Mouse (Mus musculus): ENCODE data around the gene Adh6b. TPM values are rescaled to one million over a fixed set of nuclear protein-coding genes. Genes with fewer than 3 reads are reported as not detected.

Adh6b gene
- polyA plus RNA-seq, 1 experiment from 2014 or later = not detected

DNA sequence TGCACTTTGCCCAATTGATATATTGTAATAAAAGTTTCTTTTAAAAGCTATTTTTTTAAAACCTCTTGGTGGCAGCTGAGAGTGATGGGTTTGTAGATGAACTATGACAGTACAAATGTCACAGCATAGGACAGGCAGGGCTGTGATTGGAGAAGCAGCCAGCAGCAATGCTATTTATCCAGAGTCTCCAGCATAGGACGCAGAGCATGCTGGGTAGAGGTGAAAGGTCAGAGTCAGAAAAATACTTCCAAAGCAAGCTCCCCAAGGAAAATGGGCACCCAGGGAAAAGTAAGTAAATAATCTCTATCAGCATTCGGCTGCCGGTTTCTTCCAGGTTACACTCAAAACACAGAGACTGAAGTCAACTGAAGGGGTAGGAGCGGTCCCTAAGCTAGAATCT is 32.3 kb downstream of the Adh6b start:
- H3K4me3 ChIP-seq (replicated peaks; ENCODE audit: low read depth, low read length) = no peak overlapping the region
- H3K9me3 ChIP-seq (ENCODE audit: control insufficient read depth, low read length) = no peaks in the 10 kb centered on the region
- ATAC-seq (ENCODE audit: low FRiP score, low TSS enrichment) (no peak), DNase-seq (no peak)
- H3K4me1 ChIP-seq (ENCODE audit: control insufficient read depth, insufficient read depth, low read length) = no peaks in the 10 kb centered on the region
- no peak overlapping the region for H3K27ac ChIP-seq (replicated peaks; ENCODE audit: low read depth, low read length)
- H3K27me3 ChIP-seq (ENCODE audit: control insufficient read depth, insufficient read depth, low read length) = no peaks in the 10 kb centered on the region
- 85% methylated on average over 4 of the region's 4 CpGs for WGBS
- no peaks in the 10 kb centered on the region for H3K36me3 ChIP-seq (ENCODE audit: control insufficient read depth, insufficient read depth, low read length)
- H3K4me2 ChIP-seq (ENCODE audit: low read length) = no peak overlapping the region
- no peak overlapping the region for H3K9ac ChIP-seq (replicated peaks; ENCODE audit: low read length)

DNA sequence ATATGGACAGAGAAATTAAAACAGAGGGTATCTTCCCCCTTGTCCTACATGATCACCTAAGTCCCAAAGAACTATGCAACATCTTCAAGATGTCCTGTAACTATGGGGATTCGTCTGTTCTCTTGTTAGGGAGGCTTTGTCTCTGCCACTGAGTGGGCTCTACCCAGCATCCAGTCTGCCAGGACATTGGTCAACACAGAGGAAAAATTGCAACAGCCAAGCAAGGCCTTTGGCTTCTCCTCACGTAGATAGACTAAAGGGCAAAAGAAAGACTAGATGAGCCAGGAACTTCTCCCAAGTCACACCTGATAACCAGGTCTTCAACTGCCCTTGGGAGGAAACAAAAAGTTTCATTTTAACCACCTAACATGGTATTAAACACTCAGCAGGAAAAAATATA is 33.6 kb downstream of the Adh6b start:
- Histone ChIP-seq H3K27ac (replicated peaks; ENCODE audit: low read depth, low read length) (no peak overlapping the region), H3K4me3 (replicated peaks; ENCODE audit: low read depth, low read length) (no peak overlapping the region), H3K9me3 (ENCODE audit: control insufficient read depth, low read length) (peaks cover 4% of the 10 kb centered on the region; the same call in 1 of the 2 replicates), H3K27me3 (ENCODE audit: control insufficient read depth, insufficient read depth, low read length) (no peaks in the 10 kb centered on the region), H3K36me3 (ENCODE audit: control insufficient read depth, insufficient read depth, low read length) (no peaks in the 10 kb centered on the region), H3K4me2 (ENCODE audit: low read length) (no peak overlapping the region), H3K9ac (replicated peaks; ENCODE audit: low read length) (no peak overlapping the region), H3K4me1 (ENCODE audit: control insufficient read depth, insufficient read depth, low read length) (no peaks in the 10 kb centered on the region)
- WGBS = 82% methylated on average over 2 of the region's 2 CpGs
- ATAC-seq (ENCODE audit: low FRiP score, low TSS enrichment) = no peak
- DNase-seq = no peak

DNA sequence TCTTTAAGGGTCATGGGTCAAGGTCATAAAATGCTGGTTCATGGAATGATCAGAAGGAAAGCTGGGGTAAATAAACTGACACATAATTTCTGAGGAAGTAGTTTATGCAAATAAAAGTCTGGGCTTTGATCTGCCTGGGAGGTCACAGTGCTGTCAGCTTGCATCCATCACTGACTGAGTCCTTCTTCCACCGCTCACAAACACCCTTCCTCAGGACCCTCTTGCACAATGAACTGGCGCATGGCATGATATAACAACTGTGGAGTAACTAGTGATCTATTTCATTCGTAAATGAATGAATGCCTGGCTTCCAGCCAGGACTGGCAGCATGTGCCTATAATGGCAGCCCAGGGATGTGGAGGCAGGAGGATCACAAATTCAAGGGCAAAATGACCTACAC is 39.6 kb downstream of the Adh6b start:
- H3K27me3 ChIP-seq (ENCODE audit: control insufficient read depth, insufficient read depth, low read length) = no peaks in the 10 kb centered on the region
- ATAC-seq (ENCODE audit: low FRiP score, low TSS enrichment) = 0 out of 2 replicates have a peak, but pooled peaks have one; percentile 40

GRCm38 (mm10) chr3:138387155-138387554 is 45.6 kb downstream of the Adh6b start:
- H3K27me3 ChIP-seq (ENCODE audit: control insufficient read depth, insufficient read depth, low read length) = no peaks in the 10 kb centered on the region
- ATAC-seq (ENCODE audit: low FRiP score, low TSS enrichment) = no peak
- 90% methylated on average over 6 of the region's 6 CpGs for WGBS

More for the DNA sequence above, 39.6 kb downstream of the Adh6b start:
- H3K36me3 ChIP-seq (ENCODE audit: control insufficient read depth, insufficient read depth, low read length) = no peaks in the 10 kb centered on the region
- H3K4me1 ChIP-seq (ENCODE audit: control insufficient read depth, insufficient read depth, low read length) = no peaks in the 10 kb centered on the region
- 11% methylated on average over 3 of the region's 3 CpGs for WGBS
- no peak overlapping the region for H3K4me2 ChIP-seq (ENCODE audit: low read length)
- peaks cover 4% of the 10 kb centered on the region; the same call in 1 of the 2 replicates for H3K9me3 ChIP-seq (ENCODE audit: control insufficient read depth, low read length)
- peak; percentile 59 for DNase-seq
- no peak overlapping the region for H3K9ac ChIP-seq (replicated peaks; ENCODE audit: low read length)
- no peak overlapping the region for H3K27ac ChIP-seq (replicated peaks; ENCODE audit: low read depth, low read length)
- no peak overlapping the region for H3K4me3 ChIP-seq (replicated peaks; ENCODE audit: low read depth, low read length)

GRCm38 (mm10) chr3:138404872-138405271 is 63.3 kb downstream of the Adh6b start:
- Histone ChIP-seq H3K9me3 (ENCODE audit: control insufficient read depth, low read length) (no peaks in the 10 kb centered on the region), H3K4me2 (ENCODE audit: low read length) (no peak overlapping the region), H3K27ac (replicated peaks; ENCODE audit: low read depth, low read length) (no peak overlapping the region), H3K36me3 (ENCODE audit: control insufficient read depth, insufficient read depth, low read length) (no peaks in the 10 kb centered on the region), H3K4me1 (ENCODE audit: control insufficient read depth, insufficient read depth, low read length) (no peaks in the 10 kb centered on the region), H3K27me3 (ENCODE audit: control insufficient read depth, insufficient read depth, low read length) (no peaks in the 10 kb centered on the region), H3K9ac (replicated peaks; ENCODE audit: low read length) (no peak overlapping the region), H3K4me3 (replicated peaks; ENCODE audit: low read depth, low read length) (no peak overlapping the region)
- WGBS = 77% methylated on average over 3 of the region's 3 CpGs
- no peak for ATAC-seq (ENCODE audit: low FRiP score, low TSS enrichment)
- no peak for DNase-seq

More at GRCm38 (mm10) chr3:138387155-138387554, 45.6 kb downstream of the Adh6b start:
- Histone ChIP-seq H3K9me3 (ENCODE audit: control insufficient read depth, low read length) (no peaks in the 10 kb centered on the region), H3K4me2 (ENCODE audit: low read length) (no peak overlapping the region), H3K27ac (replicated peaks; ENCODE audit: low read depth, low read length) (no peak overlapping the region), H3K4me3 (replicated peaks; ENCODE audit: low read depth, low read length) (no peak overlapping the region), H3K9ac (replicated peaks; ENCODE audit: low read length) (no peak overlapping the region), H3K4me1 (ENCODE audit: control insufficient read depth, insufficient read depth, low read length) (no peaks in the 10 kb centered on the region), H3K36me3 (ENCODE audit: control insufficient read depth, insufficient read depth, low read length) (no peaks in the 10 kb centered on the region)
- no peak for DNase-seq

- peak; percentile 81 for DNase-seq
These were observed 63.8 kb downstream of the Adh6b start for GRCm38 (mm10) chr3:138405341-138405740.

GRCm38 (mm10) chr3:138405840-138406239 is 64.3 kb downstream of the Adh6b start:
- no peak overlapping the region for H3K4me2 ChIP-seq (ENCODE audit: low read length)
- no peak for DNase-seq
- no peak overlapping the region for H3K4me3 ChIP-seq (replicated peaks; ENCODE audit: low read depth, low read length)
- no peaks in the 10 kb centered on the region for H3K36me3 ChIP-seq (ENCODE audit: control insufficient read depth, insufficient read depth, low read length)
- 81% methylated on average over 7 of the region's 7 CpGs for WGBS
- H3K4me1 ChIP-seq (ENCODE audit: control insufficient read depth, insufficient read depth, low read length) = no peaks in the 10 kb centered on the region
- no peak overlapping the region for H3K27ac ChIP-seq (replicated peaks; ENCODE audit: low read depth, low read length)
- no peaks in the 10 kb centered on the region for H3K27me3 ChIP-seq (ENCODE audit: control insufficient read depth, insufficient read depth, low read length)
- no peak for ATAC-seq (ENCODE audit: low FRiP score, low TSS enrichment)
- no peaks in the 10 kb centered on the region for H3K9me3 ChIP-seq (ENCODE audit: control insufficient read depth, low read length)
- H3K9ac ChIP-seq (replicated peaks; ENCODE audit: low read length) = no peak overlapping the region

More at GRCm38 (mm10) chr3:138405341-138405740, 63.8 kb downstream of the Adh6b start:
- Histone ChIP-seq H3K4me1 (ENCODE audit: control insufficient read depth, insufficient read depth, low read length) (no peaks in the 10 kb centered on the region), H3K27ac (replicated peaks; ENCODE audit: low read depth, low read length) (no peak overlapping the region), H3K36me3 (ENCODE audit: control insufficient read depth, insufficient read depth, low read length) (no peaks in the 10 kb centered on the region), H3K4me3 (replicated peaks; ENCODE audit: low read depth, low read length) (no peak overlapping the region), H3K4me2 (ENCODE audit: low read length) (no peak overlapping the region), H3K27me3 (ENCODE audit: control insufficient read depth, insufficient read depth, low read length) (no peaks in the 10 kb centered on the region), H3K9ac (replicated peaks; ENCODE audit: low read length) (no peak overlapping the region), H3K9me3 (ENCODE audit: control insufficient read depth, low read length) (no peaks in the 10 kb centered on the region)
- WGBS = 50% methylated on average over 3 of the region's 3 CpGs
- no peak for ATAC-seq (ENCODE audit: low FRiP score, low TSS enrichment)

DNA sequence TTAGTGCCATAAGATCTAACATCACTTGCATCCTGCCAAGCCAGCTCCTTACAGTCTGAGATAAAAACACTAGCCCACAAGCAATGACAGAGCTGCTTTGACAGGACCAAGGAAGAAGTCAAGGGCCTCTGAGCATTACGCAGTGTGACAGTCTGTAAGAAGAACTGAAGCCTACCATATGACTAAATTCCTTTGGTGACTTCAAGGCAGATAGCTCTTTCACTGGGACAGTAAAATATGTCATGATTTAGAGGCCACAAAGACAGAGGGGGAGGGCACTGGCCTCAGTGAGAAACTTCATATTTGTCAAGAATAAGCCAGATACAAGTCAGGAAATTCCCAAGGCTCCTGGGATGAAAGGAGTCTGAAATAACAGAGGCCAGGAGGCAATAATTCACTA is 66.3 kb downstream of the Adh6b start:
- 98% methylated on average over 1 of the region's 1 CpGs for WGBS
- no peak for ATAC-seq (ENCODE audit: low FRiP score, low TSS enrichment)
- H3K27ac ChIP-seq (replicated peaks; ENCODE audit: low read depth, low read length) = no peak overlapping the region

More for the DNA sequence above, 66.3 kb downstream of the Adh6b start:
- H3K27me3 ChIP-seq (ENCODE audit: control insufficient read depth, insufficient read depth, low read length) = no peaks in the 10 kb centered on the region
- no peak overlapping the region for H3K4me3 ChIP-seq (replicated peaks; ENCODE audit: low read depth, low read length)
- no peak for DNase-seq
- no peaks in the 10 kb centered on the region for H3K36me3 ChIP-seq (ENCODE audit: control insufficient read depth, insufficient read depth, low read length)
- H3K9me3 ChIP-seq (ENCODE audit: control insufficient read depth, low read length) = no peaks in the 10 kb centered on the region
- H3K9ac ChIP-seq (replicated peaks; ENCODE audit: low read length) = no peak overlapping the region
- H3K4me2 ChIP-seq (ENCODE audit: low read length) = no peak overlapping the region
- H3K4me1 ChIP-seq (ENCODE audit: control insufficient read depth, insufficient read depth, low read length) = no peaks in the 10 kb centered on the region

Data from midbrain, embryonic 14.5 days (tissue).